Mouse (Mus musculus): ENCODE data around the gene Dgkg.

DNA sequence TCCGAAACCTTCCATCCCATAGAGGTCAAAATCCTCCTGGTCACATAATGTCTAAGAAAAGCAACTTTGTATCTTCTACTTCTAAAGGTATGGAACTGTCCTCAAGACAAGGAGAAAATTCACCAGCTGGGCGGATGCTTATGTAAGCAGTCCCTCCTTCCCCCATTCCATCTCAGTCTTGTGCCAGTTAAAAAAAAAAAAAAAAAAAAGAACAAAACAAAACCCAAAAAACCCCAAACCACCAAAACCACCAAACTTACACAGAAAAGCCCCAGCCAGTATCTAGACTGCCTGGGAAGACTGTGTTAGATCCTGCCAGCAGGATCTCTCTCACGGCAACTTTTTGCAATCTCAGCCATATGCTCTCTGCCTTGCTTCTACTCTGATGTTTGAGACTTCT is 123.9 kb downstream of the Dgkg start:
- TF ChIP-seq POLR2A (IDR thresholded peaks at IDR 0.05; ENCODE audit: borderline replicate concordance, insufficient read depth, low read length) (no peak), CTCF (IDR thresholded peaks at IDR 0.05; ENCODE audit: borderline replicate concordance, insufficient read depth, low read depth, low read length) (no peak)

Measured in cerebellum, adult 2 months (tissue).